Mouse (Mus musculus): ENCODE measurements around the gene Wdr77. TPM values are rescaled to one million over a fixed set of nuclear protein-coding genes. Genes with fewer than 3 reads are reported as not detected.
"Not testable (repeated sequence)": the region's sequence is repeated elsewhere in the genome, so short reads cannot be mapped to it uniquely, and the experiment has no call there.

Gene Wdr77
- polyA plus RNA-seq, 1 experiment from 2014 or later, result 85.9 TPM

DNA sequence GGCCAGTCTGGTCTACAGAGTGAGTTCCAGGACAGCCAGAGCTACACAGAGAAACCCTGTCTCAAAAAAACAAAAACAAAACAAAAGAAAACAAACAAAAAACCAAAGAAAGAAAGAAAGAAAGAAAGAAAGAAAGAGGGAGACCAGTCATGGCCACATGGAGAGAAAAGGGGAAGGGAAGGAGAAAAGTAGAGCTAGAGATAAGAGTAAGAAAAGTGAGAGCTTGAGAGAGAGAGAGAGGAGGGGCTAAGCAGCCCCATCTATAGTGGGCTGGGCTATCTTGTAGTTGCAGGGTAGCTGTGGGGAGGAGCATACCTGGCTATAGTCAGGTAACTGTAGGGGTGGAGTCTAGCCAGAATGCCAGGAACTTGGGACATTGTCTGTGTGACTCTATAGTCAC, 38.4 kb upstream of the Wdr77 start:
- H3K4me2 ChIP-seq (ENCODE audit: low read depth, low read length); H3K4me3 ChIP-seq (ENCODE audit: low read length); ATAC-seq (replicated peaks; ENCODE audit: extremely low read depth, insufficient read depth, low FRiP score); H3K36me3 ChIP-seq (ENCODE audit: control insufficient read depth, insufficient read depth); H3K27ac ChIP-seq (ENCODE audit: low read length); H3K27me3 ChIP-seq (ENCODE audit: control insufficient read depth, insufficient read depth, low read length); H3K4me1 ChIP-seq (ENCODE audit: control insufficient read depth, insufficient read depth, low read length); H3K9ac ChIP-seq (ENCODE audit: low read length); H3K9me3 ChIP-seq (replicated peaks; ENCODE audit: control insufficient read depth, low read length): not testable (repeated sequence)

DNA sequence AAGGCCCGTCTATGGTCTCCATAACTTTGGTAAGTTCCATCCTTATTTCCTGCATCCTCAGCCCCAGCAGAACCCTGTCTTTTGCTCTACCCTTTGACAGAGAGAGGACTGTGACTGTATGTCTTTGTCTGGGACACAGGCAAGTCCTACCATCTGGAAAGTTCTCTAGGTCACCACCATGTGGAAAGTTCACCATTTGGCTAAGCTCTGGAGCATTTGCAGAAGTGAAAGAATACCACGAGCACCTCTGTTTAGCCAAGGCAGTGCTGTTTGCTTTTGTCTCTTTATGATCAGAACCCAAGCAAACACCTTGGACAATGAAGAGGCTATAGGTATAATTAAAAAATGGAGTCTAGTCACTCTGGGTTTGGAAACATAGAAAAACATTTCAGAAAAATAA, 37.2 kb upstream of the Wdr77 start:
- ATAC-seq (replicated peaks; ENCODE audit: extremely low read depth, insufficient read depth, low FRiP score), result no peak
- H3K27ac ChIP-seq (ENCODE audit: low read length), result no peak overlapping the region
- 56% methylated on average over 2 of the region's 2 CpGs for WGBS
- H3K4me2 ChIP-seq (ENCODE audit: low read depth, low read length), result no peak overlapping the region
- no peak overlapping the region for H3K9ac ChIP-seq (ENCODE audit: low read length)
- no peaks in the 10 kb centered on the region for H3K9me3 ChIP-seq (replicated peaks; ENCODE audit: control insufficient read depth, low read length)
- no peaks in the 10 kb centered on the region for H3K36me3 ChIP-seq (ENCODE audit: control insufficient read depth, insufficient read depth)
- no peaks in the 10 kb centered on the region for H3K27me3 ChIP-seq (ENCODE audit: control insufficient read depth, insufficient read depth, low read length)
- H3K4me3 ChIP-seq (ENCODE audit: low read length), result no peak overlapping the region
- peaks cover 8% of the 10 kb centered on the region; the same call in 1 of the 2 replicates for H3K4me1 ChIP-seq (ENCODE audit: control insufficient read depth, insufficient read depth, low read length)

DNA sequence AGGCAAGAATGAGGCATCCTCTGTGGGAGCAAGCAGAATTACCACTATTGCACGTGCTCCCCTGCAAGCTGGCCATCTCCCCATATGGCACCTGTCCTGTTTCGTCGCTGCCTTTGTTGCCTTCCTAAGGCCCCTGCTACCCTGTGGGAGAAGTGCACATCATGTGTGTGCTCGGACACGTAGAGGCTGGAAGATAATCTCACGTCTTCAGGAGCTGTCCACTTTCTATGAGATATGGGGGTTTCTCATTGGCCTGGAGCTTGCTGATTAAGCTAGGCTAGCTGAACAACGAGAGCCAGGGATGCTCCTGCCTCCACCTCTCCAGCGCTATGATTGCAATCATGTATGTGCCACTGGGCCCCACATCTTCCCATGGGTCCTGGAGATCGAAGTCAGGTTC, 34.6 kb upstream of the Wdr77 start:
- no peaks in the 10 kb centered on the region for H3K9me3 ChIP-seq (replicated peaks; ENCODE audit: control insufficient read depth, low read length)
- no peaks in the 10 kb centered on the region for H3K27me3 ChIP-seq (ENCODE audit: control insufficient read depth, insufficient read depth, low read length)
- H3K27ac ChIP-seq (ENCODE audit: low read length), result no peak overlapping the region
- no peak overlapping the region for H3K9ac ChIP-seq (ENCODE audit: low read length)
- WGBS, result 74% methylated on average over 9 of the region's 9 CpGs
- no peak for ATAC-seq (replicated peaks; ENCODE audit: extremely low read depth, insufficient read depth, low FRiP score)
- no peak overlapping the region for H3K4me2 ChIP-seq (ENCODE audit: low read depth, low read length)
- no peak overlapping the region for H3K4me3 ChIP-seq (ENCODE audit: low read length)
- no peaks in the 10 kb centered on the region for H3K36me3 ChIP-seq (ENCODE audit: control insufficient read depth, insufficient read depth)
- H3K4me1 ChIP-seq (ENCODE audit: control insufficient read depth, insufficient read depth, low read length), result no peaks in the 10 kb centered on the region

DNA sequence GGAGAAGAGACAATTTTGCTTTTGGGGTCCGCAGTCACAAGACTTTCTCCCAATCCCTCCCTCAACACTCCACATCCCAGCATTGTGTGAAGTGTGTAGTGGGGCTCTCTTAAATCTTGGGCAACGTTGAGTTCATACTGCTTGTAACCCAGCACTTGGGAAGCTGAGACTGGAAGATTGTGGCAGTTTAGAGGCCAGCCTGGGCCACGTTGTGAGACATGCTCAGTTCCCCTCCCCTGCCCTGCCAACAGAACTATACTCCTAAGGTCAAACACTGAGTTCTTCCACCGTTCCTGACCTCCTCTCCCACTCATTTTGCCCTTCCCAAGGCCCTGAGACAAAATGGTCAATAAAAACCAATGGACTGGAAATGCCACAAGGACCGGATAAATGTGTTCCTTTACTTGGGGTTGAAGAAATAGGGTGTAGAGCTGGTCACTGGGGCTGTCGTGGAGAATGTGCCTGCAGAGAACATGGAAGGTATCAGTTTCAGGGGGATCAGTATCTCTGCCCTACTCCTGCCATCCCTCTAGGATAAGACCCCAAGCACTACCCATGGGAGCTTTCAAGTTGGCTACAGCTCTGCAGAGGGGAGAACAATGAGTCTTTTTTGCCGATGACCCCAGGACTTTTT, 31.5 kb upstream of the Wdr77 start:
- Histone ChIP-seq H3K4me2 (ENCODE audit: low read depth, low read length) (no peak overlapping the region), H3K4me3 (ENCODE audit: low read length) (no peak overlapping the region), H3K4me1 (ENCODE audit: control insufficient read depth, insufficient read depth, low read length) (no peaks in the 10 kb centered on the region), H3K27ac (ENCODE audit: low read length) (no peak overlapping the region), H3K36me3 (ENCODE audit: control insufficient read depth, insufficient read depth) (no peaks in the 10 kb centered on the region), H3K9me3 (replicated peaks; ENCODE audit: control insufficient read depth, low read length) (no peaks in the 10 kb centered on the region), H3K27me3 (ENCODE audit: control insufficient read depth, insufficient read depth, low read length) (no peaks in the 10 kb centered on the region), H3K9ac (ENCODE audit: low read length) (no peak overlapping the region)
- no peak for ATAC-seq (replicated peaks; ENCODE audit: extremely low read depth, insufficient read depth, low FRiP score)
- 79% methylated on average over 7 of the region's 7 CpGs for WGBS

DNA sequence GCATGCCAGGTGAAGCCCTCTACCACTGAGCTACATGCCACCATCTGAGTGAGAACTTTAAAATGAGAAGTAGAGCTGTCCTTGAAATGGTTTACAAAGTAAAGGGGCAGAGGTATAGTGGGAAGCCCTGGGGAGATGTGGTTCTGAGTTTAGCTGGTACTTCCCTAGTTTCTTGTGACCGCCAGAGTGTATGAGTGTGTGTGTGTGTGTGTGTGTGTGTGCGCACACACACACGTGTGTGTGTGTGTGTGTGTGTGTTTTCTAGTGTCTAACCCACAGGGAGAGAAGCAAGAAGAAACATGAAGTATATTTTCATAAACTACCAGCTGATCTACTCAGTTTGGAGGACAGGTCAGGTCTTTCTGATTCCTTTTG, 31.0 kb upstream of the Wdr77 start:
- no peaks in the 10 kb centered on the region for H3K27me3 ChIP-seq (ENCODE audit: control insufficient read depth, insufficient read depth, low read length)
- WGBS, result 80% methylated on average over 3 of the region's 3 CpGs
- 0 out of 2 replicates have a peak, but pooled peaks have one; percentile 19 for ATAC-seq (replicated peaks; ENCODE audit: extremely low read depth, insufficient read depth, low FRiP score)

DNA sequence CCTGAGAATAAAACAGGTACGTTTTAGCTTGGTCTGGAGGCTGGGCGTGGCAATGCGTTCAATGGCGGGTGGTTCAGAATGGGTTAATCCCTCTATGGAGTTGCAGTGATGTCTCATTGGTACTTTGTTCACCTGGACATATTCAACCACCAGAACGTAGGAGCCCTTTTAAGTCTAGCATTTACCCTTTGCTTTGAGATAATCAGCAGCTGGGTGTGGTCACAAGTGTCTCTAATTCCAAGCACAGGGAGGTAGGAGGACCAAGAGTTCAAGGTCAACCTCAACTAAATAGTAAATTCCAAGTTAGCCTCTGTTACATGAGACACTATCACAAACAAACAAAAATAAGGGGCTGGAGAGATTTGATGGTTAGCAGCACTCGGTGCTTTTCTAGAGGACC, 30.4 kb upstream of the Wdr77 start:
- no peak for ATAC-seq (replicated peaks; ENCODE audit: extremely low read depth, insufficient read depth, low FRiP score)
- H3K4me2 ChIP-seq (ENCODE audit: low read depth, low read length), result no peak overlapping the region
- no peaks in the 10 kb centered on the region for H3K9me3 ChIP-seq (replicated peaks; ENCODE audit: control insufficient read depth, low read length)
- no peaks in the 10 kb centered on the region for H3K36me3 ChIP-seq (ENCODE audit: control insufficient read depth, insufficient read depth)
- no peaks in the 10 kb centered on the region for H3K4me1 ChIP-seq (ENCODE audit: control insufficient read depth, insufficient read depth, low read length)
- no peak overlapping the region for H3K27ac ChIP-seq (ENCODE audit: low read length)
- 80% methylated on average over 6 of the region's 6 CpGs for WGBS
- H3K4me3 ChIP-seq (ENCODE audit: low read length), result no peak overlapping the region
- H3K9ac ChIP-seq (ENCODE audit: low read length), result no peak overlapping the region
- H3K27me3 ChIP-seq (ENCODE audit: control insufficient read depth, insufficient read depth, low read length), result no peaks in the 10 kb centered on the region

More for the DNA sequence above, 31.0 kb upstream of the Wdr77 start:
- no peaks in the 10 kb centered on the region for H3K36me3 ChIP-seq (ENCODE audit: control insufficient read depth, insufficient read depth)
- H3K4me2 ChIP-seq (ENCODE audit: low read depth, low read length), result no peak overlapping the region
- H3K9me3 ChIP-seq (replicated peaks; ENCODE audit: control insufficient read depth, low read length), result no peaks in the 10 kb centered on the region
- H3K4me3 ChIP-seq (ENCODE audit: low read length), result no peak overlapping the region
- no peak overlapping the region for H3K9ac ChIP-seq (ENCODE audit: low read length)
- H3K4me1 ChIP-seq (ENCODE audit: control insufficient read depth, insufficient read depth, low read length), result no peaks in the 10 kb centered on the region
- no peak overlapping the region for H3K27ac ChIP-seq (ENCODE audit: low read length)

DNA sequence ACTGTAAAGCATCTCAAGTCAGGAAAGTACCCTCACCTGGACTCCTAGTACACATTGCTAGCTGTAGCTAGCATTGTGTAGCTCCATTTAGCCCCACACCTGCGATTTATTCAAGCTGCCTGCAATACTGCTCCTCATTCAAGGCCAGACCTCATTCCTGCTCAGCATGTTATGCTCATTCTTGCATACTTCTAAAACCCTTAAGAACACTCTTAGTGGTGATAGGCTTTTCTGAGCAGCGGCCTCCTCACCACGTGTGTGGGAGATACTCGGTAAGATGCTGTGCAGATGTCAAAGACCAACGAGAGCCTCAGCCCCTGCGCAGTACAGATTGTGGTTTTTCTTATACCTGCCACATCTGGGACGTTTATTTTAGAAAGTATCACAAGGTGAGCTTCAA, 29.3 kb upstream of the Wdr77 start:
- no peaks in the 10 kb centered on the region for H3K36me3 ChIP-seq (ENCODE audit: control insufficient read depth, insufficient read depth)
- peak; percentile 30; the same call in 1 of the 2 replicates for ATAC-seq (replicated peaks; ENCODE audit: extremely low read depth, insufficient read depth, low FRiP score)
- H3K4me3 ChIP-seq (ENCODE audit: low read length), result no peak overlapping the region
- no peaks in the 10 kb centered on the region for H3K27me3 ChIP-seq (ENCODE audit: control insufficient read depth, insufficient read depth, low read length)
- H3K4me1 ChIP-seq (ENCODE audit: control insufficient read depth, insufficient read depth, low read length), result peaks cover 8% of the 10 kb centered on the region
- WGBS, result 71% methylated on average over 7 of the region's 7 CpGs
- H3K9ac ChIP-seq (ENCODE audit: low read length), result no peak overlapping the region
- H3K4me2 ChIP-seq (ENCODE audit: low read depth, low read length), result no peak overlapping the region
- H3K27ac ChIP-seq (ENCODE audit: low read length), result no peak overlapping the region
- H3K9me3 ChIP-seq (replicated peaks; ENCODE audit: control insufficient read depth, low read length), result no peaks in the 10 kb centered on the region

DNA sequence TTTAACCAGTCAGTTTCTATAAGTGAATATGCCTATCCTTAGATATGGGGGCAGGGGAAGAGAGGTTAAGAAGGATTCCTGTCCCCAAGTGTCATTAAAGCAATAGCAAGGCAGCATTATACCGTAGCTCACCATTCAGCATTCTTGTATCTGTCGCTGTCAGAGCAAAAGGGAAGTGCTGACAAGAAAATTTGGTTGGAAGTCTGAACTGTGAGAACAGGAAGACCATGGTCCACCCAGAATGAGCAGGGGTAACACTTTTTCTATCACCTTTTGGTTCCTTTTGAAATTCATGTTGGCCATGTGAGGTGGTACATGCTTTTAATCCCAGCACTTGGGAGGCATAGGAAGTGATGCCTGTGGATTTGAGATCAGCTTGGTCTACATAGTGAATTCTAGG, 28.1 kb upstream of the Wdr77 start:
- Histone ChIP-seq H3K4me3 (ENCODE audit: low read length) (no peak overlapping the region), H3K27me3 (ENCODE audit: control insufficient read depth, insufficient read depth, low read length) (no peaks in the 10 kb centered on the region), H3K27ac (ENCODE audit: low read length) (no peak overlapping the region), H3K9me3 (replicated peaks; ENCODE audit: control insufficient read depth, low read length) (no peaks in the 10 kb centered on the region), H3K9ac (ENCODE audit: low read length) (no peak overlapping the region), H3K4me1 (ENCODE audit: control insufficient read depth, insufficient read depth, low read length) (peaks cover 14% of the 10 kb centered on the region), H3K36me3 (ENCODE audit: control insufficient read depth, insufficient read depth) (no peaks in the 10 kb centered on the region), H3K4me2 (ENCODE audit: low read depth, low read length) (no peak overlapping the region)
- no peak for ATAC-seq (replicated peaks; ENCODE audit: extremely low read depth, insufficient read depth, low FRiP score)
- WGBS, result 76% methylated on average over 2 of the region's 2 CpGs

DNA sequence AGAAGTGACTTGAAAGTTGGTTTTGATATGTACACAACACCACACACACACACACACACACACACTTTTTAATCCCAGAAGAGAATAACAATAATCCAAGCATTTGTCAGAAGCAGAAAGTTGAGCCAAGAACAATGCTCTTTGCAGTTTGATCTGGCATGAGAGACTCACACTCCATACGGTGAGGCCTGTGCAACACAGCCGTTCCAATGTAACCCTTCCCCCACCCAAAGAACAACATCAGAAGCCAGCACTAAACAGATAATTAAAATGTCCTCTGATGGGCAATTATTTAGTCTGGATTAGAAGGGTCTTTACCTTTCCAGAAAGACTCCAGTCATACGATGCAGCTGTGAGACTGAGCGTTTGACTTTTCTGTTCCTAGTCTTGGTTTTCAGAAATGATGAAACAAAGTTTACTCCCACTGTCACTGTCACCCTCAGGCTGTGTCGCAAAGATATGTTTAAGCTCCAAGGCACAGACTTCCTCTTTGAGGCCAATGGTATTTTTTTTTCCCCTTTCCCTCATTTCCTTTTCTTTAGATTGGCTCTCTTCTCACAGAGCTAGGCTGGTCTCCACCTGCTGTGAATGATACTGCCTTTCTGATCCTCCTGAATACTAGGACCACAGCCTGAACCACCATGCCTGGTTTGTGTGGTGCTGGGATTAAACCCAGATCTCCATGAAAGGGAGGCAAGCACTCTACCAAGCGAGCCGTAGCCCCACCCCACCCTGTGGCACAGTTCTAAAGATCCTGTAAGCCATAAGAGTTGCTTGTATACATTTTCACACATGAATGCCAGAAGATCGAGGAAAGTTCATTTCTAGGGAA, 26.7 kb upstream of the Wdr77 start, which contains the start of gene I830077J02Rik:
Gene I830077J02Rik, minus strand, starts transcription at position 425 of the 832 bp plus-strand sequence.
- Histone ChIP-seq H3K4me3 (ENCODE audit: low read length) (no peak within 1 kb of the TSS), H3K9ac (ENCODE audit: low read length) (no peak within 1 kb of the TSS), H3K27ac (ENCODE audit: low read length) (peak within 1 kb of the TSS; percentile 44), H3K27me3 (ENCODE audit: control insufficient read depth, insufficient read depth, low read length) (no peaks in the 10 kb centered on the region), H3K4me1 (ENCODE audit: control insufficient read depth, insufficient read depth, low read length) (peaks cover 14% of the 10 kb centered on the region), H3K9me3 (replicated peaks; ENCODE audit: control insufficient read depth, low read length) (no peaks in the 10 kb centered on the region), H3K4me2 (ENCODE audit: low read depth, low read length) (no peak within 1 kb of the TSS), H3K36me3 (ENCODE audit: control insufficient read depth, insufficient read depth) (peaks cover under 1% of the 10 kb centered on the region; the same call in 1 of the 2 replicates)
- no peak for ATAC-seq (replicated peaks; ENCODE audit: extremely low read depth, insufficient read depth, low FRiP score)
- WGBS, result 67% methylated on average over 8 of the region's 8 CpGs
